ENCODE assay signal across 8 mouse cellular contexts in the genomic region with DNA sequence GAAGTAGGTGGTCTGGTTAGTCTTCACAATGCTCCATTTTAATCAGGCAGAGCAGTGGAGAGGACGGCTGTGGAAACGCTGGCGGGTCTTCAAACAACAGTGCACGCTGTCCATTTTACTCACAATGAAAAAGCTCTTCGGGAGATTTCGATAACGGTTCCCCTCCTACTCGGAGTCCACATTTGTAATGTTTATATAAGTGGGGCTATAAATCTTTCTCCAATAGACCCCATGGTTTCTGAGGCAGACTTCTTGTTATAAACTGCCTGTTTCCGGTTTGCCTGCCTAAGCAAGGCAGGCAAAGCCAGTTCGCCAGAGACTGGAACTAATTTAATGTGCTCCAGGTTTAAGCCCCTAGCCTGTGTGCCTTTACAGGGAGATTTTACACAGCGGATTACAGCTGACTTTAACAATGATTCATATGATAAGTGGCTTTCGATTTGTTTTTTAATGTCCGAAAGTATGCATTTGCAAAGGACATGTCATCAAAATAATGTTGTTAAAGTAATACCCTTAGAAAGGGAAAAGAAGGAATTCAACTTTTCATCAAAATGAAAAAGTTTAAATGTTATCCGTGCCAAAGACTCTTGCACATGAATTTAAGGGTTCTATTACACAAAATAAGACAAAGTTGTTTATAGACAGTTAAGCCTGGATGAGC.
DNase-seq lines count a peak whose midpoint lies in the region; ATAC-seq lines count a peak whose summit lies in the region.

No protein-coding gene starts in this region.

- peak overlapping the region in 1 of 2 experiments; percentile 43; a peak in 2 of 4 replicates for H3K27ac ChIP-seq in heart, embryonic 14.5 days (replicated peaks in 1 of 2; ENCODE audit: control insufficient read depth in 1 of 2, insufficient read depth in 1 of 2, low read depth in 2 of 2, low read length in 2 of 2)
- H3K27ac ChIP-seq in heart, embryonic 12.5 days (ENCODE audit: poor library complexity, severe bottlenecking): no peak overlapping the region
- H3K27ac ChIP-seq in embryonic facial prominence, embryonic 10.5 days (replicated peaks): peak overlapping the region; percentile 81
- H3K27ac ChIP-seq in hindbrain, embryonic 14.5 days: peak overlapping the region; percentile 45; the same call in 1 of the 2 replicates
- peak overlapping the region; percentile 46; the same call in 1 of the 2 replicates for H3K27ac ChIP-seq in midbrain, embryonic 16.5 days (ENCODE audit: low read length)

- peak; percentile 58 for DNase-seq in embryonic facial prominence, embryonic 10.5 days (ENCODE audit: low spot score)
- peak; percentile 53 for DNase-seq in hindbrain, embryonic 14.5 days (ENCODE audit: low spot score)
- DNase-seq in adrenal gland, postnatal 36 days: no peak
- no peak for DNase-seq in layer of hippocampus, adult 11-12 months (ENCODE audit: low spot score)
- DNase-seq in heart, postnatal 14 days: no peak

- peaks cover 0 to 3% of the 10 kb centered on the region in 2 experiments; a peak in 1 of 4 replicates for H3K4me1 ChIP-seq in heart, embryonic 14.5 days (ENCODE audit: control insufficient read depth in 2 of 2, insufficient read depth in 2 of 2, low read length in 2 of 2)
- no peaks in the 10 kb centered on the region for H3K4me1 ChIP-seq in heart, embryonic 12.5 days (replicated peaks)
- H3K4me1 ChIP-seq in embryonic facial prominence, embryonic 10.5 days: peaks cover 28% of the 10 kb centered on the region
- H3K4me1 ChIP-seq in hindbrain, embryonic 14.5 days (replicated peaks; ENCODE audit: control insufficient read depth, insufficient read depth, low read length): 0 out of 2 replicates have a peak, but pooled peaks cover 3% of the 10 kb centered on the region
- H3K4me1 ChIP-seq in midbrain, embryonic 16.5 days (ENCODE audit: control insufficient read depth, insufficient read depth, low read length): peaks cover 3% of the 10 kb centered on the region; the same call in 1 of the 2 replicates

- no peak overlapping the region for H3K9ac ChIP-seq in heart, embryonic 14.5 days (ENCODE audit: low read length)
- no peak overlapping the region for H3K9ac ChIP-seq in heart, embryonic 12.5 days
- peak overlapping the region; percentile 43 for H3K9ac ChIP-seq in hindbrain, embryonic 14.5 days
- no peak overlapping the region for H3K9ac ChIP-seq in midbrain, embryonic 16.5 days (ENCODE audit: low read depth, low read length)

- no peaks in the 10 kb centered on the region for H3K36me3 ChIP-seq in heart, embryonic 14.5 days (ENCODE audit: control insufficient read depth, insufficient read depth, low read length)
- no peaks in the 10 kb centered on the region for H3K36me3 ChIP-seq in heart, embryonic 12.5 days
- H3K36me3 ChIP-seq in embryonic facial prominence, embryonic 10.5 days (replicated peaks): no peaks in the 10 kb centered on the region
- H3K36me3 ChIP-seq in hindbrain, embryonic 14.5 days (replicated peaks; ENCODE audit: control insufficient read depth, insufficient read depth): no peaks in the 10 kb centered on the region
- no peaks in the 10 kb centered on the region for H3K36me3 ChIP-seq in midbrain, embryonic 16.5 days (ENCODE audit: control insufficient read depth, insufficient read depth, low read length)

- peak overlapping the region; percentile 18; the same call in 1 of the 2 replicates for H3K4me2 ChIP-seq in heart, embryonic 14.5 days (ENCODE audit: low read length)
- H3K4me2 ChIP-seq in heart, embryonic 12.5 days: no peak overlapping the region
- peak overlapping the region; percentile 39 for H3K4me2 ChIP-seq in hindbrain, embryonic 14.5 days (replicated peaks)
- peak overlapping the region; percentile 48 for H3K4me2 ChIP-seq in midbrain, embryonic 16.5 days (ENCODE audit: low read length)

- H3K4me3 ChIP-seq in heart, embryonic 14.5 days (ENCODE audit: control insufficient read depth in 1 of 2, insufficient read depth in 1 of 2, low read depth in 1 of 2, low read length in 2 of 2): no peak overlapping the region
- H3K4me3 ChIP-seq in heart, embryonic 12.5 days: no peak overlapping the region
- H3K4me3 ChIP-seq in embryonic facial prominence, embryonic 10.5 days: peak overlapping the region; percentile 36
- H3K4me3 ChIP-seq in hindbrain, embryonic 14.5 days (replicated peaks; ENCODE audit: low read length): no peak overlapping the region; the same call in 1 of the 2 replicates
- H3K4me3 ChIP-seq in midbrain, embryonic 16.5 days (ENCODE audit: low read depth, low read length): peak overlapping the region; percentile 22

- no peak for ATAC-seq in heart, embryonic 14.5 days (ENCODE audit: insufficient number of reproducible peaks, insufficient read depth, low FRiP score, low read depth)
- ATAC-seq in heart, embryonic 12.5 days (ENCODE audit: insufficient number of reproducible peaks, low FRiP score): no peak
- ATAC-seq in hindbrain, embryonic 14.5 days (ENCODE audit: low FRiP score): no peak
- no peak for ATAC-seq in midbrain, embryonic 16.5 days

- H3K27me3 ChIP-seq in heart, embryonic 14.5 days (ENCODE audit: control insufficient read depth, insufficient read depth, low read length): no peaks in the 10 kb centered on the region
- H3K27me3 ChIP-seq in heart, embryonic 12.5 days (replicated peaks): no peaks in the 10 kb centered on the region
- no peaks in the 10 kb centered on the region for H3K27me3 ChIP-seq in embryonic facial prominence, embryonic 10.5 days (replicated peaks; ENCODE audit: low read depth, poor library complexity, severe bottlenecking)
- H3K27me3 ChIP-seq in hindbrain, embryonic 14.5 days (ENCODE audit: control insufficient read depth, insufficient read depth, low read length): no peaks in the 10 kb centered on the region
- peaks cover 8% of the 10 kb centered on the region for H3K27me3 ChIP-seq in midbrain, embryonic 16.5 days (ENCODE audit: control insufficient read depth, insufficient read depth, low read depth, low read length)

- H3K9me3 ChIP-seq in heart, embryonic 14.5 days (ENCODE audit: control insufficient read depth, low read length): no peaks in the 10 kb centered on the region
- no peaks in the 10 kb centered on the region; the same call in 1 of the 2 replicates for H3K9me3 ChIP-seq in heart, embryonic 12.5 days (replicated peaks)
- 0 out of 2 replicates have a peak, but pooled peaks cover 3% of the 10 kb centered on the region for H3K9me3 ChIP-seq in embryonic facial prominence, embryonic 10.5 days
- no peaks in the 10 kb centered on the region for H3K9me3 ChIP-seq in hindbrain, embryonic 14.5 days (ENCODE audit: control insufficient read depth, low read length)
- H3K9me3 ChIP-seq in midbrain, embryonic 16.5 days (replicated peaks; ENCODE audit: control insufficient read depth, low read length, poor library complexity, severe bottlenecking): no peaks in the 10 kb centered on the region

- intact Hi-C loops in heart, postnatal 14 days (cut with DNase I): loop anchor here (2.0 to 10.0 kb wide), 6 partner anchors 122 to 748 kb away; no protein-coding TSS in a partner anchor

- WGBS in heart, embryonic 14.5 days: 60% methylated on average over 14 of the region's 14 CpGs
- 56% methylated on average over 14 of the region's 14 CpGs for WGBS in heart, embryonic 12.5 days
- 37% methylated on average over 14 of the region's 14 CpGs for WGBS in embryonic facial prominence, embryonic 10.5 days
- WGBS in hindbrain, embryonic 14.5 days: 26% methylated on average over 14 of the region's 14 CpGs
- 17% methylated on average over 14 of the region's 14 CpGs for WGBS in midbrain, embryonic 16.5 days

Comparison
In these comparisons a context has a peak if more than half of its experiments do, and no peak if none do; other contexts are left out.
1. H3K4me3 ChIP-seq: peak in embryonic facial prominence, embryonic 10.5 days (single experiment) and midbrain, embryonic 16.5 days (single experiment); none in heart, embryonic 14.5 days (0 of 2), heart, embryonic 12.5 days (single experiment) and hindbrain, embryonic 14.5 days (single experiment).
2. DNase-seq: peak in embryonic facial prominence, embryonic 10.5 days (single experiment) and hindbrain, embryonic 14.5 days (single experiment); none in adrenal gland, postnatal 36 days (0 of 2), layer of hippocampus, adult 11-12 months (single experiment) and heart, postnatal 14 days (0 of 2).